Mouse (Mus musculus): ENCODE measurements around the gene Ubac2. TPM values are rescaled to one million over a fixed set of nuclear protein-coding genes. Genes with fewer than 3 reads are reported as not detected.
"Not testable (repeated sequence)": the region's sequence is repeated elsewhere in the genome, so short reads cannot be mapped to it uniquely, and the experiment has no call there.

The Ubac2 gene
- polyA plus RNA-seq, 1 experiment from 2014 or later = 25.5 TPM

- H3K4me3 ChIP-seq; H3K9ac ChIP-seq; H3K9me3 ChIP-seq (replicated peaks); ATAC-seq; H3K4me2 ChIP-seq; H3K36me3 ChIP-seq; H3K27me3 ChIP-seq (replicated peaks); H3K27ac ChIP-seq: not testable (repeated sequence)
- H3K4me1 ChIP-seq = peaks cover 17% of the 10 kb centered on the region
- 33% methylated on average over 3 of the region's 3 CpGs for WGBS (ENCODE audit: insufficient replicate concordance)
These were observed 189.6 kb downstream of the Ubac2 start for GRCm38 (mm10) chr14:122068036-122068435.

GRCm38 (mm10) chr14:122068801-122069695 lies 190.6 kb downstream of the Ubac2 start:
- Histone ChIP-seq H3K4me3 (no peak overlapping the region), H3K27ac (no peak overlapping the region), H3K4me1 (peaks cover 17% of the 10 kb centered on the region), H3K27me3 (replicated peaks) (0 out of 2 replicates have a peak, but pooled peaks cover 3% of the 10 kb centered on the region), H3K9ac (no peak overlapping the region), H3K4me2 (no peak overlapping the region), H3K9me3 (replicated peaks) (no peaks in the 10 kb centered on the region), H3K36me3 (no peaks in the 10 kb centered on the region)
- ATAC-seq = peak; percentile 35; the same call in 1 of the 2 replicates
- WGBS (ENCODE audit: insufficient replicate concordance) = 45% methylated on average over 11 of the region's 11 CpGs

GRCm38 (mm10) chr14:122069948-122070347 lies 191.5 kb downstream of the Ubac2 start:
- H3K36me3 ChIP-seq = no peaks in the 10 kb centered on the region
- 56% methylated on average over 3 of the region's 3 CpGs for WGBS (ENCODE audit: insufficient replicate concordance)
- no peaks in the 10 kb centered on the region for H3K9me3 ChIP-seq (replicated peaks)
- 0 out of 2 replicates have a peak, but pooled peaks cover 3% of the 10 kb centered on the region for H3K27me3 ChIP-seq (replicated peaks)
- no peak for ATAC-seq
- no peak overlapping the region for H3K4me3 ChIP-seq
- H3K27ac ChIP-seq = no peak overlapping the region
- H3K4me2 ChIP-seq = no peak overlapping the region
- H3K9ac ChIP-seq = no peak overlapping the region
- H3K4me1 ChIP-seq = peaks cover 17% of the 10 kb centered on the region

Other genes starting within 250 kb of the Ubac2 start
- 2.0 and 2.7 TPM in 2 replicates for gene Dock9, start 80.8 kb upstream of the Ubac2 start, polyA plus RNA-seq (2016; fragmentation: Nextera tagmentation; extraction: Ambion mirVana)
- gene Gpr18, start 37.2 kb downstream of the Ubac2 start, polyA plus RNA-seq (2016; fragmentation: Nextera tagmentation; extraction: Ambion mirVana) = 0.08 TPM in 1 of 2 replicates, not detected in the other
- gene Gpr183, start 86.6 kb downstream of the Ubac2 start, polyA plus RNA-seq (2016; fragmentation: Nextera tagmentation; extraction: Ambion mirVana) = 1.8 and 2.1 TPM in 2 replicates
- gene Timm8a2, start 156.1 kb downstream of the Ubac2 start, polyA plus RNA-seq (2016; fragmentation: Nextera tagmentation; extraction: Ambion mirVana) = not detected in 2 replicates
- gene Tm9sf2, start 228.4 kb downstream of the Ubac2 start, polyA plus RNA-seq (2016; fragmentation: Nextera tagmentation; extraction: Ambion mirVana) = 91.1 and 92.6 TPM in 2 replicates

Data from liver, embryonic 12.5 days (tissue).